Mouse (Mus musculus) limb, embryonic 12.5 days (tissue): ENCODE results near the gene Timm44. TPM values are rescaled to one million over a fixed set of nuclear protein-coding genes. Genes with fewer than 3 reads are reported as not detected.

Experiments
- ATAC-seq: fragments of 200-750 bp; cut with Nextera tagmentation; 2 replicates; pipeline ENCODE4 v1.8.0; 2017; ENCODE audit warnings: low read depth, moderate TSS enrichment; ENCODE audit not compliant: insufficient number of reproducible peaks, insufficient read depth, low FRiP score, low TSS enrichment
- H3K27ac ChIP-seq: fragments of 300-500 bp; sonication (generic); 2 replicates; pipeline ENCODE4 v1.5.1; 2016; ENCODE audit warnings: mild to moderate bottlenecking, moderate library complexity
- H3K27me3 ChIP-seq: fragments of 300-500 bp; sonication (generic); 2 replicates; pipeline ENCODE4 v1.6.1; 2016; ENCODE audit warnings: mild to moderate bottlenecking, moderate library complexity
- H3K36me3 ChIP-seq: fragments of 300-500 bp; sonication (generic); 2 replicates; pipeline ENCODE4 v1.6.1; 2016; ENCODE audit warnings: mild to moderate bottlenecking, moderate library complexity
- H3K4me1 ChIP-seq: fragments of 300-500 bp; sonication (generic); replicated peaks from 2 replicates; pipeline ENCODE4 v1.6.1; 2016
- H3K4me2 ChIP-seq: fragments of 300-500 bp; sonication (generic); 2 replicates; pipeline ENCODE4 v1.6.1; 2016; ENCODE audit warnings: mild to moderate bottlenecking, moderate library complexity
- H3K4me3 ChIP-seq: fragments of 300-500 bp; sonication (generic); replicated peaks from 2 replicates; pipeline ENCODE4 v1.5.1; 2016; ENCODE audit warnings: mild to moderate bottlenecking
- H3K9ac ChIP-seq: fragments of 300-500 bp; sonication (generic); replicated peaks from 2 replicates; pipeline ENCODE4 v1.6.1; 2016; ENCODE audit warnings: mild to moderate bottlenecking, moderate library complexity
- H3K9me3 ChIP-seq: fragments of 300-500 bp; sonication (generic); 2 replicates; pipeline ENCODE4 v1.6.1; 2016; ENCODE audit warnings: mild to moderate bottlenecking, moderate library complexity
- WGBS: fragments of 180-500 bp; shearing (Covaris S2); methylation state at CpG from one replicate; pipeline ENCODE4 v1.1.7; 2016; 5-methylcytosine and 5-hydroxymethylcytosine counted together
- polyA plus RNA-seq: library from polyadenylated mRNA; unstranded; fragments of >200 nt; fragmentation: Nextera tagmentation; extraction: Ambion mirVana; gene quantifications from 2 replicates; pipeline ENCODE4 v1.2.1, GENCODE M21; 2016

Gene Timm44
- polyA plus RNA-seq, result 66.7 and 72.8 TPM in 2 replicates

DNA sequence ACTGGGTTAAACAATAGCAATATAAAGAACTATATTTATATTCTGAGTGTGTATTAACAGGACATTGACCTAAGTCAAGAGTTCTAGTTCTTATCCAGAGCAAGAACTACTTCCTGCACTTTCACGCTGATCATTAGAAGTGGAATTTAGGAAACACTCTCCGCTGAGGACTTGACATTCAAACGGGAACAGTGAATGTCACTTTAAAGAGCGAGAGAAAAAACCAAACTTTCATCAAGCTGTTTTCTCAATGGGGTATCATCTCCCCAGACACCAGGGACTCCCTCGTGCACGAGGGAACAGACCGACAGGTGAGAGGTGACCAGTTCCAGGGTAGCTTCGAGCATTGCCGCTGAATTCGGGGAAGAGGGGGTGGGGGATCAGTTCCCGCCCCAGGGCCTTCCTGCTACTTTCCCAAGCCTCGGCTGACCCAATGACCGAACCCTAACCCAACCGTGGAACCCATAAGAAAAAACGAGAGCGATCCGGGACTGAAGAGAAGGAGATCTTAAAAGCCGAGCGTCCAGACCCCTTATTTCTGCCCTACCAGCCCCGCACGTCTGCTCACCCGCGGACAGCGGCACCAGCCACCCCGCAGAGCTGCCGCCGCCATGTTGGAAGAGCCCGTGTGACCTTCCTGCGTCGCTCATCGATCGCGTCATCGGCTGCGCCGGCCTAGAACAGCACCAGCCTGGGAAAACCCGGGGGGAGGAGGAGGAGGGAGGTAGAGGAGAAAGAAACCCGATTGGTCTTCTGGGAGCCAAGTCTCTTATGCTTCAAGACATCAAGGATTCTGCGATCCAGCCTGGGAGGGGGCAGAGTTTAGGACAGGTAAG is at the start of gene Timm44:
TSS of gene Timm44 (minus strand) at position 639 of the 836 bp plus-strand sequence.
- H3K9me3 ChIP-seq, result no peaks in the 10 kb centered on the region
- no peaks in the 10 kb centered on the region for H3K27me3 ChIP-seq
- peak within 1 kb of the TSS; percentile 75 for H3K9ac ChIP-seq
- ATAC-seq, result peak; percentile 95
- H3K4me3 ChIP-seq, result peak within 1 kb of the TSS; percentile 78
- under 1% methylated on average over 39 of the region's 39 CpGs for WGBS
- peak within 1 kb of the TSS; percentile 66 for H3K4me2 ChIP-seq
- H3K27ac ChIP-seq, result peak within 1 kb of the TSS; percentile 56; the same call in 1 of the 2 replicates
- H3K36me3 ChIP-seq, result peaks cover 34% of the 10 kb centered on the region
- peaks cover 8% of the 10 kb centered on the region for H3K4me1 ChIP-seq

DNA sequence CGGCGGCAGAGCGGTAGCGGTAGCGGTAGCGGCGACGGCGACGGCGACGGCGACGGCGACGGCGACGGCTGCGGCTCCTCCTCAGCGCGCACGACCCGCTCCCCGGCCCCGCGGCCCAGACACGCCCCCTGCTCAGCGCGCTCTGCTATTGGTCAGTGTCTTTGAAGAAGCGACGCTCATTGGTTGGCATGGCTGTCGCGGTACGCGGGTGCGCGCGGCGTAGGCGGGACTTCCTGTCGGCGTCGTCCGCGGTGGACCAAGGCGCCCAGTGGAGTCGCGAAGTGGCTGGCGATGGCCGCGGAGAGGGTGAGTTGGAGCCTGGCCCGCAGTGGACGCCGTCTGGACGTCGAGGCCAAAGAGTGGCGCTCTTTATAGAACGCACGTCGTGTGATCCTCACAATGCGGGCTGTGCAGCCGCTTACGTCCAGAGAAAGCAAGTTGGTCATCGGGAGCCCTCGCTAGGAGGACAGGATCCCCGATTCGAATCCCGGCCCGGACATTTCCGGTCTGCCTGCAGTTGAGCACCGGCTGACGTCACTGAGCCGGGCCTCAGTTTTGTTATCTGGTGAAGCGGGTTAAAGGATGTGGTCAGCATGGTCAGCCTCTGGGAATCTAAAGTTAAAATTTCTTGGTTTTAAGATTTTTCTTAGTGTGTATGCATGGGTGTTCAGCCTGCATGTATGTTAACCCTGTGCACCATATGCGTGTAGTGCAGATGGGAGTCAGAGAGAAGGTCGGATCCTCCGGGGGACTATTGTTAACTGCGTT is 49.5 kb upstream of the Timm44 start, which contains the start of the genes Ccl25 and Elavl1:
TSS of gene Ccl25 (plus strand) at position 228 of the 768 bp plus-strand sequence.
TSS of gene Elavl1 (minus strand) at position 431 of the 768 bp plus-strand sequence.
- peak within 1 kb of the TSS; percentile 90 for H3K27ac ChIP-seq
- H3K9ac ChIP-seq, result peak within 1 kb of the TSS; percentile 99
- H3K4me3 ChIP-seq, result peak within 1 kb of the TSS; percentile 97
- peaks cover 54% of the 10 kb centered on the region for H3K36me3 ChIP-seq
- peak within 1 kb of the TSS; percentile 91 for H3K4me2 ChIP-seq
- ATAC-seq, result peak; percentile 98
- no peaks in the 10 kb centered on the region for H3K27me3 ChIP-seq
- H3K4me1 ChIP-seq, result peaks cover 27% of the 10 kb centered on the region
- H3K9me3 ChIP-seq, result no peaks in the 10 kb centered on the region
- WGBS, result under 1% methylated on average over 65 of the region's 78 CpGs

DNA sequence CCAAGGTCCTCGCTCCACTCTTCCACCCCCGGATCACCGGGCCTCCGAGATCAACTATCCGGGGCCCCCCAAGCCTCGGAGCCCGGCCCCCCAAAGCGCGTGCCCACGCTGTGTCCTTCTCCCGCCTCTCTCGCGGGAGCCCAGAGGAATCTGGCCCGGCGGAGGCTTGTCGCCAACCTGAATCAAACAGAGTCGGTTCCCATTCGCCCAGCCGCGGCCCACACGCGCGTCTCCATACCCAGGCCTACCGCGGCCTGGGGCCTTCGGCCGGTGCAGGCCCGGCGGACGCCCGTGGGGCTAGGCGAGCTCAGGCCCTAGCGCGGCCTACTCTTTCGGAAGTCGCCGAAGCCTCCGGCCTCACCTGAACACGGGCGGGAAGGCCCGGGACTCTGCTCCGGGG is 48.8 kb upstream of the Timm44 start:
- H3K4me3 ChIP-seq, result peak overlapping the region; percentile 97
- peak; percentile 81 for ATAC-seq
- H3K9me3 ChIP-seq, result no peaks in the 10 kb centered on the region
- H3K4me2 ChIP-seq, result peak overlapping the region; percentile 91
- WGBS, result under 1% methylated on average over 42 of the region's 42 CpGs
- peaks cover 54% of the 10 kb centered on the region for H3K36me3 ChIP-seq
- H3K4me1 ChIP-seq, result peaks cover 27% of the 10 kb centered on the region
- no peaks in the 10 kb centered on the region for H3K27me3 ChIP-seq
- peak overlapping the region; percentile 90 for H3K27ac ChIP-seq
- H3K9ac ChIP-seq, result peak overlapping the region; percentile 99

DNA sequence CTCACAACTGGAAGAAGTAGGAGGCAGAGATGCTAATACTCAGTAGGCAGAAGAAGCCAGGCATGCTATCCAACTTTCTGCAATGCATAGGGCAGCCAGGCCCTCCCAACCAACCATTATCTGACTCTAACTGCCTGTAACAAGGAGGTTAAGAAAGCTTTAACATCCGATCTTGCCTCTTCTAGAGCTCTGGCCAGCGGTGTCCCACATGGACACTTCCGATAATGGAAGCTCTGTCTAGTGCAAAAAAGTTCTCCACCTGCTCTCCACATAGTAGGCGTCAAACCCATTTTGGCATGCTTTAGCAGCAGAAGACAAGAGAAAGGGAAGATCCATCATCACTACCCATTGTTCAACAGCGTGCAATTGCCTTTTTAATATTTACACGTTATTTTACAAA is 48.2 kb upstream of the Timm44 start:
- ATAC-seq, result no peak
- peaks cover 27% of the 10 kb centered on the region for H3K4me1 ChIP-seq
- peak overlapping the region; percentile 91 for H3K4me2 ChIP-seq
- peak overlapping the region; percentile 8; the same call in 1 of the 2 replicates for H3K27ac ChIP-seq
- peak overlapping the region; percentile 99 for H3K9ac ChIP-seq
- no peaks in the 10 kb centered on the region for H3K27me3 ChIP-seq
- WGBS, result 7% methylated on average over 6 of the region's 6 CpGs
- H3K9me3 ChIP-seq, result no peaks in the 10 kb centered on the region
- H3K36me3 ChIP-seq, result peaks cover 54% of the 10 kb centered on the region
- H3K4me3 ChIP-seq, result peak overlapping the region; percentile 97

DNA sequence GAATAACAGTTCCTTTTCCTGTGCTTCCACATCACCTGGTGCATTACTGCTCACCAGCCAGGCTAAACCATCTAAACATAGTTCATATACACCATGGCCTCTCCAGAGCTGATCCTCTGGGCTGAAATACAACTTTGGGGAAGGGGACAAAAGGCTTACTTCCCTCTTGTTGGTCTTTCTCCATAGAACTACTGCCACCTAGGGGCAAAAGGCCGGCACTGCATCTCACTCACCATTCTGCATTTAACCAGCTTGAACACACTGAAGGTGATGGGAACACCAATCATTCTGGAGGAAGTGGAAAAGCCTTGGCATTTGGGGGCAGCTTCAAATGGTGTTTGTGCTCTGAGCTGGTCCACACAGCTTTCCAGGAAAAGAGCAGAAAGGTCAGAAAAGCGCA is 46.8 kb upstream of the Timm44 start:
- no peak for ATAC-seq
- Histone ChIP-seq H3K4me3 (0 out of 2 replicates have a peak overlapping the region, but pooled peaks have one; percentile 97), H3K27me3 (no peaks in the 10 kb centered on the region), H3K27ac (no peak overlapping the region), H3K4me2 (peak overlapping the region; percentile 91), H3K9ac (no peak overlapping the region), H3K36me3 (peaks cover 41% of the 10 kb centered on the region), H3K9me3 (no peaks in the 10 kb centered on the region), H3K4me1 (peaks cover 27% of the 10 kb centered on the region)
- WGBS, result 37% methylated on average over 2 of the region's 2 CpGs

DNA sequence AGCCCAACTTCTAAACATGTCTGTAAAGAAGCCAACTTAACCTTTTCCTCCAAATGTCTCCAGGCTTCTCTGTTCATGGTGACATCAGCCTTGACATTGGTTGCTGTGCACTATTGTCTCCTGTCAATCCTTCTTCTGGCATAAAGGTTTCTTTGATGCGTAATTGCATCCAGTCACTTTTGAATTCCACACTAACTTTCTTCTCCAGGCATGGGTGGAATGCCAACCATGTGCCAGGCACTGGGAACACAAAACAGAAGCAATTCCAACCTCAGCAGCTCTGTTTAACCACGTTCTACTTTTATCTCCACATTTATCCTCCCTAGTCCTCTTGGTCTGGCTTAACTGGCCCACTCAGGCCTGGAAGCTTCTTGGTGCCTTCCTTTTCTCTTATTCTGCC is 45.3 kb upstream of the Timm44 start:
- Histone ChIP-seq H3K9ac (no peak overlapping the region), H3K27ac (no peak overlapping the region), H3K9me3 (no peaks in the 10 kb centered on the region), H3K36me3 (peaks cover 40% of the 10 kb centered on the region), H3K4me2 (no peak overlapping the region), H3K4me3 (no peak overlapping the region), H3K27me3 (no peaks in the 10 kb centered on the region), H3K4me1 (peaks cover 27% of the 10 kb centered on the region)
- 89% methylated on average over 2 of the region's 2 CpGs for WGBS
- ATAC-seq, result no peak

DNA sequence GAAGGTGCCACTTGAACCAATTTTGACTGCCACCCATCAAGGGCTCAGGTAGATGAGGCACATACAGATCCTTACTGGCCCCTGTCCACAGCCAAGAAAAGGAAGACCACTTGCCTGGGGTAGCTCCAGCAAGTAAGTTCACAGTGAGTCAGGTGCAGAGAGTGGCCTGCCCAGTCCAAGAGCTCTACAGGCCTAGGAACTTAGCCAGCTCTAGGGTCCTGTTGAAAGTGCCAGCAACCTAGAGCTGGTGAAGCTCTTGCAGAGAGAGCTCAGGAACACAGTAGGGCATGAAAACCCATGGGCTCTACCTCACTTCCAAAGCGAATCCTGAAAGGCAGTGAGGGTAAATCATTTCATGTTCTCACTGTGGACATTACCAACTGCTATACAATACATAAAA is 44.7 kb upstream of the Timm44 start:
- peaks cover 22% of the 10 kb centered on the region for H3K4me1 ChIP-seq
- H3K36me3 ChIP-seq, result peaks cover 40% of the 10 kb centered on the region
- no peak for ATAC-seq
- H3K4me2 ChIP-seq, result no peak overlapping the region
- no peaks in the 10 kb centered on the region for H3K9me3 ChIP-seq
- no peak overlapping the region for H3K4me3 ChIP-seq
- no peak overlapping the region for H3K9ac ChIP-seq
- no peak overlapping the region for H3K27ac ChIP-seq
- 77% methylated on average over 1 of the region's 1 CpGs for WGBS
- H3K27me3 ChIP-seq, result no peaks in the 10 kb centered on the region

DNA sequence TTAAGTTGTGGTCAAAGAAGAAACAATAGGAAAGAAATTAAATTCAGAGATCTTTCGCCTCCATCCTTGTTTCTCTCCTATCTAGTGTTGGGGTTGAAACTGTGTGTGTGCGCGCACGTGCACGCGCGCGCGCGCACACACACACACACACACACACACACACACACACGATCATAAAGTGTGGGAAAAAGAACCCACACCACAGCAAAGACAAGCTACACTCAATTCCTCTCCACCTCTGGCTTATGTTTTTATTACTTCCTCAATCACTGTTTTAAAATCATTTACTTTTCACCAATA is 43.8 kb upstream of the Timm44 start:
- H3K36me3 ChIP-seq, result peaks cover 40% of the 10 kb centered on the region
- H3K9me3 ChIP-seq, result no peaks in the 10 kb centered on the region
- H3K4me3 ChIP-seq, result no peak overlapping the region
- H3K27me3 ChIP-seq, result no peaks in the 10 kb centered on the region
- H3K4me2 ChIP-seq, result no peak overlapping the region
- no peak overlapping the region for H3K9ac ChIP-seq
- over 99% methylated on average over 11 of the region's 11 CpGs for WGBS
- no peak for ATAC-seq
- H3K4me1 ChIP-seq, result peaks cover 22% of the 10 kb centered on the region
- H3K27ac ChIP-seq, result no peak overlapping the region

DNA sequence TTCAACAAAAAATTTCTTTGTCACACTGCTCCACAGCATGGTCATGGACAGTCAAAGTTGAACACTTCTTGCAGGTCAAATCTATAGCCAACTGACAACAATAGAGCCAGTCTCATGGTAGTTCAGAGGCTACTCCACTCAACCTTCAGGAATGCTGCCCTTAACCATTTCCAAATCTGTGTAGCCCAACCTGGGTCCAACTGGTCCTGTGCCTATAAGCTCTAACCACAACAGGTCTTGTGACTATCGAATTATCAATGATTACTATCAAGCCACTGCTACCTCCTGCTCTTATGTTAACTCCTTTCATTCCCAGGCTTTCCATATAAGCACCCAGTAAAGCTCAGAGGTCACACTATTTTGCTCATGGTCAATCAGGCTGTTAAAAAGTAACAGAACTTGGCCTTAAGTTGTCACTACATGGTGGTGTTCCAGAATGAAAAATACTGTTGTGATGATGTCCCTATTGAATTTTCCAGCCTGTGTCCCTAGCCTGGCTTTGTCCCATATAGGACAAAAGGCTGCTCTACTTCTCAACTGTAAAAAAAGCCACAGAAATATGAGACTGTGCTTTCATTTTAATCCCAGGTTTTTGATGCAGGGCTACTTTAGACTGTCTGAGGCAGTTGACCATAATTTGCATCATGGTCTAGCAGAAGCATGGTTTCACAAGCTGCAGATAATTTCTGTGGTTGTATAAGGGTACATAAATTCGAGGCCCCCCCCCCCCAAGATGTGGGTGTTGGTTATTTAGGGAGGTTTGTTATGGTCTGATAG is 43.3 kb upstream of the Timm44 start:
- peaks cover 40% of the 10 kb centered on the region for H3K36me3 ChIP-seq
- no peaks in the 10 kb centered on the region for H3K9me3 ChIP-seq
- peaks cover 21% of the 10 kb centered on the region for H3K4me1 ChIP-seq
- no peak overlapping the region for H3K27ac ChIP-seq
- no peak overlapping the region for H3K9ac ChIP-seq
- H3K27me3 ChIP-seq, result no peaks in the 10 kb centered on the region
- no peak overlapping the region for H3K4me3 ChIP-seq
- 90% methylated on average over 2 of the region's 2 CpGs for WGBS
- H3K4me2 ChIP-seq, result no peak overlapping the region
- no peak for ATAC-seq

DNA sequence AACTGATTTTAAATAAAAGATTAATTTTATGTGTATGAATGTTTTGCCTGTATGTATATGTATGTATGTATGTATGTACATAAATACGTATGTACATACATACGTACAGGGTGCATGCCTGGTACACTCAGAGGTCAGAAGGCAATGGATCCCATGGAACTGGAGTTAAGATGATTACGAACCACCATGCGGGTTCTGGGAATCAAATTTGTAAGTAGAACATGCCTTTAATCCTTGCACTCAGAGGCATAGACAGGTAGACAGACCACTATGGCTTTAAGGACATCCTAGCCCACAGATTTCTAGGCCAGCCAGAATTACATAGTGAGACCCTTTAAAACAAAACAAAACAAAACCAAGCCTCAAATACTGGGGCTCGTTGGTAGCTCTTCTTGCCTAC is 42.4 kb upstream of the Timm44 start:
- Histone ChIP-seq H3K4me1 (peaks cover 12% of the 10 kb centered on the region), H3K27me3 (no peaks in the 10 kb centered on the region), H3K9ac (no peak overlapping the region), H3K4me3 (no peak overlapping the region), H3K27ac (no peak overlapping the region), H3K4me2 (no peak overlapping the region), H3K9me3 (no peaks in the 10 kb centered on the region), H3K36me3 (peaks cover 40% of the 10 kb centered on the region)
- ATAC-seq, result no peak
- 93% methylated on average over 5 of the region's 5 CpGs for WGBS

DNA sequence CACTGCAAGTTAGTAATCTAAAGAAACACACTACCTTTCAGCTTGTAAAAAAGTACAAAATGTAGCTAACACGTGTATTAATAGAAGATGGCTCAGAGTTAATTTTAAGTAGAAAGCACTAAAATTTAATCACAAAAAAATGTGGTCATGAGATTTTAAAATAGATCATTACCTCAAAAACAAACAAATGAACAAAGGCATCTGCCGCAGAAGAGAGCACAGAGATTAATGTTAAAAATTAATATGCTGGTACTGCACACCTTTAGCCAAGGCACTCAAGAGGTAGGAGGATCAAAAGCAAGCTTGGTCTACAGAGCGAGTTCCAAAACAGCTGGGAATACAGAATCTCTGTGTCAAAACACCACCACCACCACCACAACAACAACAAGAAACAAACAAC is 39.1 kb upstream of the Timm44 start:
- 92% methylated on average over 3 of the region's 3 CpGs for WGBS
- H3K36me3 ChIP-seq, result peaks cover 35% of the 10 kb centered on the region
- ATAC-seq, result no peak

More for the DNA sequence above, 39.1 kb upstream of the Timm44 start:
- H3K9me3 ChIP-seq, result no peaks in the 10 kb centered on the region
- no peaks in the 10 kb centered on the region; the same call in 1 of the 2 replicates for H3K4me1 ChIP-seq
- no peak overlapping the region for H3K27ac ChIP-seq
- no peak overlapping the region for H3K9ac ChIP-seq
- H3K4me3 ChIP-seq, result no peak overlapping the region
- H3K4me2 ChIP-seq, result no peak overlapping the region
- H3K27me3 ChIP-seq, result no peaks in the 10 kb centered on the region
